Mouse (Mus musculus) hindbrain, embryonic 16.5 days (tissue): ENCODE results near the gene Rbks. TPM values are rescaled to one million over a fixed set of nuclear protein-coding genes. Genes with fewer than 3 reads are reported as not detected.

ENCODE experiments used
- ATAC-seq: fragments of 200-750 bp; cut with Nextera tagmentation; 2 replicates; pipeline ENCODE4 v1.8.0; 2017; ENCODE audit warnings: moderate TSS enrichment, moderate library complexity
- H3K27ac ChIP-seq: fragments of 300-500 bp; sonication (generic); 2 replicates; pipeline ENCODE4 v1.5.1; 2014; ENCODE audit warnings: low read depth, mild to moderate bottlenecking, control low read depth, low read length, moderate library complexity
- H3K27me3 ChIP-seq: fragments of 300-500 bp; sonication (generic); replicated peaks from 2 replicates; pipeline ENCODE4 v1.6.1; 2014; ENCODE audit warnings: low read length; ENCODE audit not compliant: control insufficient read depth, insufficient read depth
- H3K36me3 ChIP-seq: fragments of 300-500 bp; sonication (generic); 2 replicates; pipeline ENCODE4 v1.6.1; 2014; ENCODE audit warnings: mild to moderate bottlenecking, low read length, moderate library complexity, mixed read lengths; ENCODE audit not compliant: control insufficient read depth, insufficient read depth
- H3K4me1 ChIP-seq: fragments of 300-500 bp; sonication (generic); 2 replicates; pipeline ENCODE4 v1.6.1; 2014; ENCODE audit warnings: low read depth, low read length; ENCODE audit not compliant: control insufficient read depth, insufficient read depth
- H3K4me2 ChIP-seq: fragments of 300-500 bp; sonication (generic); 2 replicates; pipeline ENCODE4 v1.6.1; 2014; ENCODE audit warnings: mild to moderate bottlenecking, low read length, control low read depth, moderate library complexity
- H3K4me3 ChIP-seq: fragments of 300-500 bp; sonication (generic); 2 replicates; pipeline ENCODE4 v1.5.1; 2014; ENCODE audit warnings: mild to moderate bottlenecking, low read length, control low read depth, moderate library complexity
- H3K9ac ChIP-seq: fragments of 300-500 bp; sonication (generic); 2 replicates; pipeline ENCODE4 v1.6.1; 2014; ENCODE audit warnings: low read depth, mild to moderate bottlenecking, control low read depth, low read length, moderate library complexity
- H3K9me3 ChIP-seq: fragments of 300-500 bp; sonication (generic); 2 replicates; pipeline ENCODE4 v1.6.1; 2014; ENCODE audit warnings: mild to moderate bottlenecking, low read length, moderate library complexity; ENCODE audit not compliant: control insufficient read depth
- WGBS: fragments of 180-500 bp; shearing (Covaris S2); extraction: QIAGEN DNeasy Blood & Tissue Kit; methylation state at CpG from one replicate; pipeline ENCODE4 v1.1.7; 2014; 5-methylcytosine and 5-hydroxymethylcytosine counted together
- microRNA-seq: library from miRNA; unstranded; fragments of <30 nt; microRNA quantifications from one replicate; pipeline ENCODE4, GENCODE M21; 2017
- polyA plus RNA-seq: library from polyadenylated mRNA; unstranded; fragments of >200 nt; fragmentation: Nextera tagmentation; extraction: Ambion mirVana; gene quantifications from 2 replicates; pipeline ENCODE4 v1.2.1, GENCODE M21; 2015

Gene Rbks
- polyA plus RNA-seq, 1 experiment from 2014 or later = 2.8 TPM

DNA sequence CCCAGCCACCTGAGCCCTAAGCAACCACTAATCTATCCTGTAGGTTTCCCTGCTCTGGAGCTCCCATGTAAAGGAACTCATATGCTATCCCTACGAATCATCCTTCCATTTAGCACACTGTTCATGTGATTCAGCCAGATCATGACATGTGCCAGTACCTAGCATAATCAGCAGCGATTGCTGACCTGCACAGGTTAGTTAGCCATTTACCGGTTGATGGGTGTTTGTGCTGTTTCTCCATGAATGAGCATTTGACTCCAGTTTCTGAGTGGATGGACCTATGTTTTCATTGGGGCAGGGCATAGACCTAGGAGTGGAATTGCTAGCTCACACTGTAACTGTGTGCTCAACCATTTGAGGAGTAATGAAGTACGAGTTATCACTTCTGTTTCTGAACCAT, 111.9 kb downstream of the Rbks start:
- no peak overlapping the region for H3K9ac ChIP-seq
- H3K9me3 ChIP-seq = no peaks in the 10 kb centered on the region

DNA sequence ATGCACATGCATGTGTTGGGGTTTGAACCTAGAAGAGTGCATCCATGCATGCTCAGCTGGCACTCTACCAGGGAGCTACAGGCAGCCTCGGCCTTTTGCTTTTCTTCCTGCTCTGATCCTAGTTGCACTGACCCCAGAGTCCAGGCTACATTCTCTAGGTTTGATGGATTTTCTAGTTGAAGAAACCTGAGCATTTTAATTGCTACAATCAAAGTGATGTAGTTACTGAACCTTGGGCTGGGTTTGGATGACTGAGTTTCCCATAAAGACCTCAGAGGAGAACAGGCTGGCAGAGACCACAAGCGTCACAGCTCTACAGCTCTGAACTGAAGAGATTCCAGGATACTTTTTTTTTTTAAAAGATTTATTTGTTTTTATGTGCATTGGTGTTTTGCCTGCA, 114.2 kb downstream of the Rbks start:
- no peak overlapping the region for H3K4me2 ChIP-seq
- no peaks in the 10 kb centered on the region for H3K36me3 ChIP-seq
- H3K27ac ChIP-seq = no peak overlapping the region
- no peak for ATAC-seq
- H3K9me3 ChIP-seq = no peaks in the 10 kb centered on the region
- no peaks in the 10 kb centered on the region for H3K27me3 ChIP-seq
- no peak overlapping the region for H3K9ac ChIP-seq
- no peak overlapping the region for H3K4me3 ChIP-seq
- 76% methylated on average over 2 of the region's 2 CpGs for WGBS
- no peaks in the 10 kb centered on the region for H3K4me1 ChIP-seq

More for the DNA sequence above, 111.9 kb downstream of the Rbks start:
- Histone ChIP-seq H3K4me2 (no peak overlapping the region), H3K27me3 (no peaks in the 10 kb centered on the region), H3K36me3 (no peaks in the 10 kb centered on the region), H3K27ac (no peak overlapping the region), H3K4me3 (no peak overlapping the region), H3K4me1 (peaks cover 2% of the 10 kb centered on the region; the same call in 1 of the 2 replicates)
- ATAC-seq = no peak
- WGBS = 95% methylated on average over 4 of the region's 4 CpGs

DNA sequence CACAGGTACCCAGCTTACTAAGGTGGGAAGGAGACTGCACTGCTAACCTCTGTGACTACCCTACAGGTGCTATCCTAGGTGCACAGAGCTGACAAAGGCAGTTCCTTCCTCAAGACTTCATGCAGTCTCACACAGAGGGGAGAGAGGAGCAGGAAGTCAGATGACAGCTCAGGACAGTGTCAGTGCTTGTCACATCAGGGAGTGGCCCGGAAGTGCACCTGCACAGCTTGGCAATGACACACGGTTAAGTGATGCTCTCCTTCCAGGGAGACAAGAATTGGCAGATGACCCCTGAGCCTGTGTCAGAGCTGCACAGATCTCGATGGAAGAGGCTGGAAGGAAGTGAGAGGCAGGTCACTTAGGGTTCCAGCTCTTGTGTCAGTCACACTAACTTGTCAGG, 115.5 kb downstream of the Rbks start:
- WGBS = 90% methylated on average over 3 of the region's 3 CpGs

GRCm38 (mm10) chr5:31581263-31581662, 116.2 kb downstream of the Rbks start:
- WGBS = 81% methylated on average over 6 of the region's 6 CpGs
- Histone ChIP-seq H3K4me1 (no peaks in the 10 kb centered on the region), H3K9ac (no peak overlapping the region), H3K36me3 (no peaks in the 10 kb centered on the region), H3K27ac (no peak overlapping the region), H3K27me3 (no peaks in the 10 kb centered on the region), H3K4me2 (no peak overlapping the region), H3K4me3 (no peak overlapping the region), H3K9me3 (no peaks in the 10 kb centered on the region)
- ATAC-seq = no peak

More for the DNA sequence above, 115.5 kb downstream of the Rbks start:
- H3K9me3 ChIP-seq = no peaks in the 10 kb centered on the region
- no peak overlapping the region for H3K4me3 ChIP-seq
- H3K27ac ChIP-seq = no peak overlapping the region
- H3K27me3 ChIP-seq = no peaks in the 10 kb centered on the region
- H3K9ac ChIP-seq = no peak overlapping the region
- H3K36me3 ChIP-seq = no peaks in the 10 kb centered on the region
- no peak overlapping the region for H3K4me2 ChIP-seq
- no peaks in the 10 kb centered on the region for H3K4me1 ChIP-seq
- no peak for ATAC-seq

GRCm38 (mm10) chr5:31576539-31576975, 120.9 kb downstream of the Rbks start:
- H3K27ac ChIP-seq = no peak overlapping the region
- H3K27me3 ChIP-seq = no peaks in the 10 kb centered on the region
- 0 out of 2 replicates have a peak, but pooled peaks have one; percentile 56 for ATAC-seq
- H3K9ac ChIP-seq = no peak overlapping the region
- no peaks in the 10 kb centered on the region for H3K36me3 ChIP-seq
- H3K4me3 ChIP-seq = no peak overlapping the region
- H3K4me1 ChIP-seq = no peaks in the 10 kb centered on the region
- no peak overlapping the region for H3K4me2 ChIP-seq
- H3K9me3 ChIP-seq = no peaks in the 10 kb centered on the region
- 52% methylated on average over 5 of the region's 7 CpGs for WGBS

Small RNA genes within 50 kb of the gene (microRNA-seq; reads per million reads assigned to microRNA genes)
- gene Mir3473e = not detected

Other genes starting within 250 kb of the Rbks start
- gene Zfp512, start 245.2 kb downstream of the Rbks start, polyA plus RNA-seq = 112 and 122 TPM in 2 replicates
- gene 4930548H24Rik, start 211.9 kb downstream of the Rbks start, polyA plus RNA-seq = 0.09 TPM in 1 of 2 replicates, not detected in the other
- 85.4 and 92.1 TPM in 2 replicates for gene Gpn1, start 202.9 kb downstream of the Rbks start, polyA plus RNA-seq
- gene Slc4a1ap, start 170.6 kb downstream of the Rbks start, polyA plus RNA-seq = 30.3 and 34.4 TPM in 2 replicates
- gene Supt7l, start 169.8 kb downstream of the Rbks start, polyA plus RNA-seq = 22.0 and 23.2 TPM in 2 replicates
- 197 and 215 TPM in 2 replicates for gene Mrpl33, start 100.7 kb downstream of the Rbks start, polyA plus RNA-seq
- 49.0 and 53.3 TPM in 2 replicates for gene Babam2, start 57 bp upstream of the Rbks start, polyA plus RNA-seq